Mouse (Mus musculus) megakaryocyte-erythroid progenitor cell, adult 5-6 weeks (primary cell): ENCODE results near the gene Adamts4. TPM values are rescaled to one million over a fixed set of nuclear protein-coding genes. Genes with fewer than 3 reads are reported as not detected.
"Not testable (repeated sequence)": the region's sequence is repeated elsewhere in the genome, so short reads cannot be mapped to it uniquely, and the experiment has no call there.

Source experiments
- ATAC-seq: replicated peaks from 2 replicates; pipeline ENCODE4 v1.8.0; 2016; ENCODE audit warnings: mild to moderate bottlenecking, inconsistent platforms; ENCODE audit not compliant: severe bottlenecking, poor library complexity, low FRiP score, low TSS enrichment
- total RNA-seq, 2 experiments: library from RNA; stranded (forward) in 1 of 2; stranded (reverse) in 1 of 2; fragments of 200-1000, 215-1000 nt in 1 of 2; fragments of >200 nt in 1 of 2; fragmentation: Nextera tagmentation in 1 of 2; gene quantifications; 2 replicates each; pipeline ENCODE4 v1.2.3; 2014 to 2017

Adamts4 gene
- total RNA-seq, 2 experiments from 2014 or later = 0.11 TPM; not detected in 1

DNA sequence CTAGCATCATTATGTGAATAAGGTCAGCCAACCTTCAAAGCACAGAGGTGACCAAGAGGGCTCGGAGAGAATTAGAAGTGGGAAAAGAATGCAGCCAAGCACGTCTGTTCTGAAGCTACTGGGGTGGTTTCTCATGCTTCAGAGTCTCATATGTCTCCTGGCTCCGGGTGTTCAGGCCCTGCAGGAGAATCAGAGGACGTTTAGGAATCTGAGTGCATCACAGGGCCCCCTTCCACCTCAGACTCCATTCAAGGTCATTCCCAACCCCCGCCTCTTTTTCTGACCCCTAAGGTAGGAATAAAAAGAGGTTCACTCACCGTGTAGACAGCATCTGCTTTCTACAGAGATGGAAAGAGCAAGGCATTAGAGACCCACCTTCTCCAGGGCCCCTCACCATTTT, 20.5 kb upstream of the Adamts4 start:
- no peak for ATAC-seq

DNA sequence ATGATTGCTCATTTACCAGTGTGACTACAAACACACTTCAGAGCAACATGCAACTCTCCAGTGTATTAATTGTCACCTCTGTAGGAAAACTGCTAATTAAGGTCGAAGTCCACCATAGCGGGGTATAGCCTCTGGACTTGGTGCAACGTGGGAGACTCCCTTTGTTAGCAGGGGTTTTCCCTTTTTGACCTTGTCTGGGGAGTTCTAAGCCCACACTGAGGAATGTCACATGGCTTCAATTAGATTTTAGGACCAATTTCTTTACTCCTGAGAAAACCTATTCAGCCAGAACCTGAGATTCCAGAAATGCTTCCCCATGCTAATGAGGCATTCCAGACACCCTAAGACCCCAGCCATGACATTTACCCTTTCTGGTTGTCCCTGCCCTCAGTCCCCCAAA, 20.0 kb upstream of the Adamts4 start:
- ATAC-seq = no peak

DNA sequence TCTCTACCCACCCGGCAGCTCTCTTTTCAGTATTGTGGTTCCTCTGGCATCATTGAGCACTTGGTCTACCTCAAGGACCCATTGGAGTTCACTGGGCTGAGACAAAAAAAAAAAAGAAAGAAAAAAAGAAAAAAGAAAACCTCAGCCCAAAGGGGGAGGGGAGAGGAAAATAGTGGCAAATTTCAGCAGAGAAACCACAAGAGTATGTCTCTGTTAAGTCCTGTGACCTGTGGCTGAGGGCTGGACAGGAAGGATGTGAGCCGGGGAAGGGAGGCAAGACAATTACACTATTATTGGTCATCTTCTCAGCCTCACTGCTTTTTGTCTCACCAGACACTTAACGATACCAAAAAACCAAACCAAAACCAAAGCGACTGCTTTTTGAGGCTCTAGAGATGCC, 18.4 kb upstream of the Adamts4 start:
- no peak for ATAC-seq

DNA sequence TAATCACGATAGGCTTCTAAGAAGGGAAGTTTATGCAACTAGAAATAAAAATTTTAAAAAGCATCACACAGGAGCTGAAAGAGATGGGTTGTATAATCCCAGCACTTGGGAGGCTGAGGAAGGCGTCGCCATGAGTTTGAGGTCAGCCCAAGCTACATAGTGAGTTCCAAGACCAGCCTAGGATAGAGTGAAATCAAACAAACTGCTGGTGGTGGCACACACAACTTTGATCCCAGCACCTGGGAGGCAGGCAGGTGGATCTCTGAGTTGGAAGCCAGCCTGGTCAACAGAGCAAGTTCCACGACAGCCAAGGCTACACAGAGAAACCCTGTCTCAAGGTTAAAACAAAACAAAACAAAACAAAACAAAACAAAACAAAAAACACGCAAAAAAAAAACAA, 17.9 kb upstream of the Adamts4 start:
- no peak for ATAC-seq

DNA sequence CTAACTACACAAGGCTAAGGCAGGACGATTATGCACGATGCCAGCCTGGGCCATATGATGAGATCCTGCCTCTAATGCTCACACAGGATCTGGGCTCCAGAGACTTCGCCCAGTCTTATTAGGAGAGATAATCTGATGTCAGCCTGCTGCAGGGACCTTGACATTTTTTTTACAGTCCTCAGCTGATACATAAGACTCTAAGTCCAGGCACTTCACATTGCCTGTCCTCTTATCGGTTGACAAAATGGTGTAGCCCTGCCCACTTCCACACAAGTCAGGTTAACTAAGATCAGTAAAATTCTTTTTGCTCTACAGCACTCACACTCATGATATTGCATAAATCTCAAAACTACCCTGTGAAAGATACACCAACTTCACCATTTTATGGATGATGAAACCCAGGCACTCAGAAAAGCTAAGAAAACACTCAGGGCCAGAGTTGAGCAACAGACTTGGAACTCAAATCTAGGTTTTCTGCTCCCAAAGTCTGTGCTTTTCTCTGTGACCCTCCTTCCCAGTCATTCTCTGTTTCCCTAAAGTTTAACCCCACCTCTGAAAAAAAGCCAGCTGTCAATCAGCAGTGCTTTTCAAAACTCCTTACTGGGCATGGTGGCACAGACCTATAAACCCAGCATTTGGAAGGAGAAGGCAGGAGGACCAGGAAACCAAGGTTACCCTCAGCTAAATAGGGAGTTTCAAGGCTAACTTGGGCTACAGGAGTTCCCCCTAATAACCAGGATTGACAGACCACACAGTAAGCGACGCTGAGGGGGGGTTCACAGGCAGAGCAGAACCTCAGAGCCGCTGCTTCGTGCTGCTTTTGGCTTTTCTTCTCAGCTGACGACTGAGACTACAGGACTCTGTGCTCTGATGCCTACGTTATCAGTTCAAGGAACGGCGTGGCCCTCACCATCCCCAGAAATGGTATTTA, 17.2 kb upstream of the Adamts4 start:
- peak; percentile 74 for ATAC-seq

DNA sequence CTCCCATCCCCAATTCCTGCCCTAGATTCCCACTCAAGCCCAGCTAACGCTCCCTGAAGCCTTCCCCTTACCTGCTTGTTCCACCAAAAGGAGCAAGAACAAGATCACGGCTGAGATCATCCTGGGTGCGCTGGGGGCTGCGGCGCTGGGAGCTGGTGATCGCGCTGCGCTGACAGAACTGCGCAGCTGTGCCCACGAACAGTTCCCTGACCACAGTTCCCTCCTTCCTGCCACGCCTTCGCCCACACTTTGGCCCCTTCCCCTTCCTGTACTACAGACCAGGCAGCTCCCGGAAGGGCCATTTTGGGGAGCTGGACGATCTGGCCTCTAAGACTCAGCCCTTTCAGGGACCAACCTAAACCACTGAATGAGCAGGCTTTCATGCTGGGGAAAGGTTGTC, 16.1 kb upstream of the Adamts4 start, which contains the start of gene Fcer1g:
Fcer1g (minus strand) TSS at position 240 of the 400 bp plus-strand sequence.
- ATAC-seq = no peak

DNA sequence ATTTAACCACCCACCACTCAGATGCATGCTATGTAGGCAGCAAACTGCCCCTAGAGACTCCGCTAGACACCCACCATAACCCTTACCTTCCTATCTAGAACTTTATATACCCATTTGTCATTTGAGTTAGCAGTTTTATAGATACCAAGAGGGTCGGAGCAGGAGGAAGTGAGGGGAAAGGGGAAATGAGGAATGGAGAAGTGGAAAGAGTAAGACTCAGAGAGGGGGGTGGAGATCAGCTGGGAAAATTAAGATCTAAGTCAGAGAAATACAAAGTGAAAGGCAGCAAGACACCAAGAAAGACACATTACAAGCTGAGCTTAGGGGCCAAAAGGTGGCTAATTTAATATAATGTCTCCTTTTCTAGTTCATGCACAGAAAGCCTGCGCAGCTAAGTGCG, 15.7 kb upstream of the Adamts4 start:
- no peak for ATAC-seq

DNA sequence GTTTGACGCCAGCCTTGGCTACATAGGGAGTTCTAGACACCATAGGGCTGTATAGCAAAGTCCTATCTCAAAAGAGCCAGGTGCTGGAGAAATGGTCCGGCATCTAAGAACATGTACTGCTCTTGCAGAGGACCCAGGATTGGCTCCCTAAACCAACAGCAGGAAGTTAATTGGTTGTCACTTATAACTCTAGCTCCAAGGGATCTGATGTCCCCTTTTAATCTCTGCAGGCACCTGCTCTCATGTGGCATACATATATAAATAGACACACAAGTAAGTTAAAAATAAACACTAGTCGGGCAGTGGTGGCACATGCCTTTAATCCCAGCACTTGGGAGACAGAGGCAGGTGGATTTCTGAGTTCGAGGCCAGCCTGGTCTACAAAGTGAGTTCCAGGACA, 14.4 kb upstream of the Adamts4 start:
- ATAC-seq = no peak

DNA sequence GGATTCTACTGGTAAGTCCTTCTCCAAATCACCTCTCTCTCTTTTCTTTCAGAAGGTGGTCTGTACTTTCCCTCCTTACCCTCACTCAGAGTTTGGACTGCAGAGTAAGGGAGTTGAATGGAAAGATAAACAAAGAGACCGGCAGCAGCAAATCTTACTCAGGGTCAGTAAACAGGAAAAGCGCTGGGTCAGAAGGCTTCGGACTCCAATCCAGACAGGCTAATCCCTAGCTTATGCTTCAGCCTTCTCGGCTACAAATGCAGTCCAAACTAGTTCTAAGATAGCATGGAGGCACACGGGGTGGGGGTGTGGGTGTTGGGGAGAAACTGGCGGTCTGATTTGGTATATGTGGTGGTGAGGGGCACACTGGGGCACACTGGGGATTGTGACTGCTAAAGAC, 12.8 kb upstream of the Adamts4 start:
- no peak for ATAC-seq

DNA sequence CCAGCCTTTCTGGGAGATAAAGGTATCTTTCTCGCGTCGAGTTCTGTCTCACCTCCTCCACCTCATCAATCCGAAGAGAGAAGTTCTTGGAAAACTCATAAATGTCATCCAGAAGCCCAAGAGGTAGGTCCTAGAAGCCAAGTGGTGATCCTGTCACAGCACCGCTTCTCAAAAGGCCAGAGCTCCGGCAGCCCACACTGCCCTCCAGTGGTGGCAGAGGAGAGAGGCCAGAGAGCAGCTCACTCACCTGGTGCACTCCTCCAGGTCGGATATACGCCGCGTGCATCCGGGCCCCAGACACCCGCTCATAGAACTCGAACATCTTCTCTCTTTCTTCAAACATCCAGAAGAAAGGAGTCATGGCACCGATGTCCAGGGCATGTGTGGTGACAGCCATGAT, 11.8 kb upstream of the Adamts4 start:
- peak; percentile 86 for ATAC-seq

DNA sequence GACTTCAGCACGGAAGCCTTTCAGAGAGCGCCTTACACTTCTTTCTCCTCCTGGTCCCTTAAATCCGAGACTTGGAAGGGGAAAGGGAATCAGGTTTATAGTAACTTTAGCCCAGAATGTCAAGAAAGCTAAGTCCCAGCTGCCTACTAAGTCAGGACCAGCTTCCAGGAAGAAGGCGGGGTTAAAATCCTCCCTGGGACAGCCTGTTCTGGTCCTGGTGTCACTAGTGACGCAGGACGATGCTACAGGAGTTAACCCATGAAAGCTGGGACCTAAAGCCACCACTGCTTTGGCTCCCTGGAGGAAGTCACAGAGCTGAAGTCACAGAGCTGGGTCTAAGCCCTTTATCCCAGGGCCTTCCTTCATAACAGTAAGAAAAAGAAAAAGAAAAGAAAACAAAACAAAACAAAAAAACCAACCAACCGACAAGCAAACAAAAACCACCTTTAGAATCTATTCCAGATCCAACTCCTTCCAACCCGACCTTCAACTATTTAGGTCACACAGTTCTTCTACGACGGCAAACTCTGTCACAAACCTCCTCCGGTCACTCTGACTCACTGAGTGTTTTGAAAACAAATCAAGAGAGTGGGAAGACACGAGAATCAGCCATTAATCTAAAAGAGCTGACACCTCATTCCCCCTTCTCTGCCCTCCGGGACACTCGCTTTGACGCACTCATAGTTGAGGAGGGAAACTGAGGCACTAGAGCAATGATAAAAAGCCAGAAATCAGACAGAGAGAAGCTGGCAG, 10.1 kb upstream of the Adamts4 start:
- ATAC-seq = no peak

DNA sequence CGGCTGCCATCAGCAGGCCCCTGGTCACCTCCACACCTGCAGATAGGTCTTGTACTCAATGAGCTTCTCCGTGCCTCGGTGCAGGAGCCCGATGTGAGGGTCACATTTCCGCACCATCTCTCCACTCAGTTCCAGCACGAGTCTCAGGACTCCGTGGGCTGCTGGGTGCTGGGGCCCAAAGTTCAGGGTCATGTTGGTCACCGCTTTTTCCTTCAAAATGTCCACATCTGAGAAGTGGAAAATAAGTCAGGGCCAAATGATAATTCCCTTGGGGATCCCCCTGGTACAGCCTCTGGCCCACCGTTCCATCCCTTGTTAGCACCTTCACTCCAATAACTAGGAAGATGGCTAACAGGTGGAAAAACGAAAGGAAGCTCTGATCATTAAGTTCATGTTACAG, 9.3 kb upstream of the Adamts4 start:
- no peak for ATAC-seq

DNA sequence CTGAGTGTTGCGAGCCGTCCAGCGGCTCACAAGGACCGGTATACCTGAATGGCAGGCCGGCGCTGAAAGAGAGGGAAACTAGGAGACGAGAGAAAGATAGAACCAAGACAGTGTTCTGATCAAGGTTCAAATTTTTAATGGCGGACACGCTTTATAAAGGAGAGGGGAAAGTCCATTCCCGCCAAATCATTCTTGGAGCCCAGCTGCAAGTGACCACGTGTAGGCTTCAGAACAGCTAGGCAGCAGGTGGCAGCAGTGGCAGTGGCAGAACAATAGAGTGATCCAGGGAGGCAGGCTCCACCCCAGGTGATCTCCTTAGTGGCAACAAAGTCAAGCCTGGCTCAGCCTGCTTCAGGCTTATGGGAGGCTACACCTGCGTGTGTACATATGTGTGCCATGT, 8.3 kb upstream of the Adamts4 start:
- not testable (repeated sequence) for ATAC-seq

DNA sequence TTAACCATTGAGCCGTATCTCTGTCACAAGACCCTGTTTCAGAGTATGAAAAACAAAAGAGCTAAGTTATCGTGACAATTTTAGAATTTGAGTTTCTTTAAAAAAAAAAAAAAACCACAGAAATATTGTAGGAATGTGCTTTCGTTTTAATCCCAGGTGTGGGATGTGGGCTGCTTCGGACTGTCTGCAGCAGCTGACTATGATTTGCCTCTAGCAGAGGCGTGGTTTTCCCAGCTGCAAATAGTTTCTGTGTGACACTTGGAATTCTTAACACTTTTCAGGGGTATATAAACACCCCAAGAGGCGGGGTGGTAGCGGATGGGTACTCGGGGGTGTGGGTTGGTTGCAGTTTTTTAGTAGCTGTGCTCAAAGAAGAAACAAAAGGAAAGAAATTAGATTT, 4.9 kb upstream of the Adamts4 start:
- ATAC-seq = no peak

DNA sequence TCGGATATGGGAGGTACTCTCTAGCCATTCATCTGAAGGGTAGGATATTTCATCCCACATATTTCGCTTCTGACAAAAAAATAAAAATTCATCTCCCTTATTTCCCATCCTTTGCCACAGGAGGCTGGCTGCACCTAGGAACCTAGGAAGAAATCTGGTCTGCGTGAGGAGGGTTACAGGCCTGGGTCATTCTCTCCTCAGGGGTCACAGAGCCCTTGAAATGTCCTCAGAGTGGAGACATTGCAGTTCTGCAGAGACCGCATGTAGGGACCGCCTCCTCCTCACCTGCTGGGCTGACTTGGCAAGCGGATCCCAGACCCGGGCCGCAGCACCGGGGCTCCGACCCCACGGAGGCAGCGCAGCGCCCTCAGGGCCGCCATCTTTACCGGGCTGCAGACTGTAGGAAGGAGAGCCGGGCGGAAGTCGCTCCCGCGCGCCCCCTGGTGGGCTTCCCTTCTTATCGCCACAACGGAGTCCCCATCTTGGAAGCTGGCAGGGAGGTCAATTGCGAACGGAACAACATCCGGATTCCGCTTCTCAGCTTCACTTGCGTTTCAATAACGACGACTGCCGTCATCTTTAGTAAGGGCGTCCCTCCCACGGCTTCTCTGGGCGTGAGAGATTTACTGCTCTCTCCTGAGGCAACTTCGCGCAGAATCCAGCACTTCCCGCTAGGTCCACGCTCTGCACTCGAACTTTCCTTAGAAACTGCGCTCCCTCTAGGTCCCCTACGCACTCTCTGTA, 3.3 kb upstream of the Adamts4 start:
- ATAC-seq = peak; percentile 94

DNA sequence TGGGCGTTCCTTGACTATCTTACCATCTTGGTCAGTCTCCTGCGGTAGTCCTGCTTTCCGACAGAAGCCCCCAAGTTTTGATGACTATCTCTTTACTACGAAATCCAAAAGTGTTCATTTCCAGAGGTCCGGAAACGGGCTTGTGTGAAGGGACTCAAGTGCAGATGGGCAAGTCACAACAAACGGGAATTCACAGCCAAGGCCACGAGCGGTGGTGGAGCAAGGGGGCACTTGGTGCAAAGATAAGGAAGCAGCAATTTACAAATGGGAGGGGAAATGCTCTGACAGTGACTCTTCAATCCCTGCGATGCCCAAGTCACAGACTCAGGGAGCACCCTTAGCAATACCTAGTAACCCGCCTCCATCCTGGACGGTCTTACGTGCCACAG, 2.8 kb upstream of the Adamts4 start:
- peak; percentile 13 for ATAC-seq

DNA sequence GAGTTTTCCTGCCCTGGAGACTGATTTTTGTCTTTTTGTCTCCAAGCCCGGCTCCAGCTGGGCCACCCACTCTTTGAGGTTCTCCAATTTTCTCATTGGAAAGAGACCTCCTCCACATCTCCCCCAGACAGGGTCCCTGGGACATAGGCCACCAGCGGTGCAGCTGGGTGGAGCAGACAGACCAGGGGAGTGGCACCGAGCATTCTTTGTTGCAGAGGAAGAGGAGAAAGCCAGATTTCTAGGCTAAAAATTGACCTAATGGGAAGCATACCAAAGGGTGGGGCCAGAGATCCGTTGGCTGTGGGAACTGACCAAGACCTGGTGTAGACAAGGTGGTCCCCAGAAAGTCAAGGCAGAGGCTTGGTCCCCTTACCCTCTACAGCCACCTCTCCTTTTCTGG, 2.3 kb upstream of the Adamts4 start:
- no peak for ATAC-seq

DNA sequence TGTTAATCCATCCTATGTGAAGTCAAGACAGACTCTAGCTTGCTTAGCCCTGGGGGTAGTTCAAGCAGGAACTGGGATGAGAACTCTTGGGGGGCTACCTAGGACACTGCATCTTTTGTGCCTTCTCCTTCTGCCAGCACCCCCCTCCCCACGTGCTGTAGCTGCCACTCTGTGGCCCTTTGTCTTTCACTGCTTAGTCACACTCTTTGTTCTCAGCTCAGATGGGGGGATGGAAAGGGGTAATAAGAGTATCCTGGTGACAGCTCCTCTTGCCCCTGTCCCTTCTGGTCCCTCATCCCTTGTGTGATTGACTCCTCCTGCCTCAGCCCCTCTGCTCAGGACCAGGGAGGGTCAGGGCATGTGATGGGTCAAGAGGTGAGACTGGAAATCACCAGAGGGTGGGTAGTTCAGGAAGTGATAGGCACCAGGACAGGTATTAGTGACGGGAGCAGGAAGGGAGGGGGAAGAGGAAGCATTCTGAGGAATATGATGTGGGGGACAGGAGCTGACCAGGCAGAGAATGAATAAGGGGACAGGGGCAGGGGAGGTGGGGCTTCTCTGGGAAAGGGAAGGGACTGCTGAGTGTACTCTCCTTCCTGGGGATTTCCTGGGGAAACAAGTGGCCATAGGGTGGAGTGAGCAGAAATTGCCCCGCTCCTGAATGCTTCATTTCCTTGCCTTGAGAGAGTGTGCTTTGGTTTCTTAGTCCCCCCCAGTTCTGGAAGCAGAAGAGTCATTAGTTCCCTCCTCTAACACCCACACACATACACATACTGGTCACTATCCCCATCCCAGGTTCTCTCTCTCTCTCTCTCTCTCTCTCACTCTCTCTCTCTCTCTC, 1.6 kb upstream of the Adamts4 start:
- ATAC-seq = no peak
